In the genomic region with DNA sequence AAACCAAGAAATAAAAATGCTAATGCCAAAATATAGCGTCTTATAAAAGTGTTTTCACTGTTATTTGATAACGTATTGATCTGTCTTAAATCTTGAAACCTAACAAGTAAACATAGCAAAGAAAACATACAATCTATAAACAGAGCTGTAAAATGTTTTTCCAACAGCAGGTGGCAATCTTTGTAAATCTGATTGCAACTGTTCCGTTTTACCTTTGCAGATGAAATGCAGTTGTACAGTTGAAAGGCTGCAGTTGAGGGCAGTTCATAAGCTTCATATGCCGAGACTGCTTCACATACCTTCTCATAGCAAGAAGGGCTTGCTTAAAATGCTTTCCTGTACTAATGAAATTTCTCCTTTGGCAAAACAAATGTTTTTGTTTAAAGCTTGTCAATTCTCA, we compare ENCODE assay signal across 14 mouse cellular contexts.
A peak's percentile ranks its signal among the peaks of the same experiment; 100 is the strongest.
DNase-seq lines count a peak whose midpoint lies in the region; ATAC-seq lines count a peak whose summit lies in the region.
"Had no signal": no experiment of that assay in that cellular context is flagged by ENCODE, and none has a peak within 500 bp of the region (broad histone marks: within the 10 kb centered on the region; RNA-seq: fewer than 3 reads in every experiment).

No protein-coding gene starts in this region.

- H3K27me3 ChIP-seq in embryonic facial prominence, embryonic 11.5 days (ENCODE audit: control insufficient read depth, insufficient read depth, low read length), result no peaks in the 10 kb centered on the region
- no peaks in the 10 kb centered on the region for H3K27me3 ChIP-seq in embryonic facial prominence, embryonic 10.5 days (replicated peaks; ENCODE audit: low read depth, poor library complexity, severe bottlenecking)
- H3K27me3 ChIP-seq: embryonic facial prominence, embryonic 13.5 days; forebrain, embryonic 12.5 days had no signal

- H3K4me3 ChIP-seq in embryonic facial prominence, embryonic 11.5 days (ENCODE audit: low read depth, low read length), result no peak overlapping the region
- H3K4me3 ChIP-seq in embryonic facial prominence, embryonic 10.5 days, result no peak overlapping the region
- H3K4me3 ChIP-seq: embryonic facial prominence, embryonic 13.5 days; forebrain, embryonic 12.5 days had no signal

- WGBS in embryonic facial prominence, embryonic 11.5 days, result 66% methylated on average over 4 of the region's 4 CpGs
- WGBS in embryonic facial prominence, embryonic 10.5 days, result 73% methylated on average over 4 of the region's 4 CpGs

- no peaks in the 10 kb centered on the region for H3K9me3 ChIP-seq in embryonic facial prominence, embryonic 11.5 days (replicated peaks; ENCODE audit: control insufficient read depth, low read length)
- no peaks in the 10 kb centered on the region for H3K9me3 ChIP-seq in embryonic facial prominence, embryonic 10.5 days
- H3K9me3 ChIP-seq: embryonic facial prominence, embryonic 13.5 days; forebrain, embryonic 12.5 days had no signal

- no peaks in the 10 kb centered on the region for H3K4me1 ChIP-seq in embryonic facial prominence, embryonic 11.5 days (ENCODE audit: control insufficient read depth, insufficient read depth, low read length)
- no peaks in the 10 kb centered on the region for H3K4me1 ChIP-seq in embryonic facial prominence, embryonic 10.5 days
- H3K4me1 ChIP-seq: embryonic facial prominence, embryonic 13.5 days; forebrain, embryonic 12.5 days had no signal

- H3K9ac ChIP-seq in embryonic facial prominence, embryonic 11.5 days (replicated peaks; ENCODE audit: low read length), result no peak overlapping the region
- H3K9ac ChIP-seq: embryonic facial prominence, embryonic 13.5 days; forebrain, embryonic 12.5 days had no signal

- peak; percentile 14 for DNase-seq in embryonic facial prominence, embryonic 11.5 days (ENCODE audit: low spot score)
- no peak for DNase-seq in embryonic facial prominence, embryonic 10.5 days (ENCODE audit: low spot score)
- peak; percentile 5 for DNase-seq in kidney, adult 9 months
- no peak for DNase-seq in kidney, postnatal 25 days
- peak; percentile 26 for DNase-seq in retina, embryonic 14.5 days (ENCODE audit: low spot score)
- DNase-seq in retina, postnatal 1 day, result no peak
- no peak for DNase-seq in urinary bladder, postnatal 36 days (ENCODE audit: low spot score in 2 of 2)
- no peak for DNase-seq in B cell, adult 2 months
- DNase-seq: adrenal gland, adult 2 months; gastrocnemius, postnatal 25 days; kidney, adult 11 months had no signal

- no peak overlapping the region for H3K4me2 ChIP-seq in embryonic facial prominence, embryonic 11.5 days (ENCODE audit: low read depth, low read length)
- H3K4me2 ChIP-seq: embryonic facial prominence, embryonic 13.5 days; forebrain, embryonic 12.5 days; heart, embryonic 11.5 days had no signal

- no peak overlapping the region for H3K27ac ChIP-seq in embryonic facial prominence, embryonic 11.5 days (replicated peaks; ENCODE audit: low read depth, low read length)
- H3K27ac ChIP-seq in embryonic facial prominence, embryonic 10.5 days (replicated peaks), result no peak overlapping the region
- H3K27ac ChIP-seq: embryonic facial prominence, embryonic 13.5 days; forebrain, embryonic 12.5 days had no signal

- H3K36me3 ChIP-seq in embryonic facial prominence, embryonic 11.5 days (replicated peaks; ENCODE audit: control insufficient read depth, insufficient read depth, low read depth, low read length), result no peaks in the 10 kb centered on the region
- H3K36me3 ChIP-seq in embryonic facial prominence, embryonic 10.5 days (replicated peaks), result no peaks in the 10 kb centered on the region
- H3K36me3 ChIP-seq: embryonic facial prominence, embryonic 13.5 days; forebrain, embryonic 12.5 days had no signal

- no peak for ATAC-seq in embryonic facial prominence, embryonic 11.5 days (replicated peaks; ENCODE audit: insufficient number of reproducible peaks, low FRiP score, low TSS enrichment, low read depth)

Comparison
In these comparisons a context has a peak if more than half of its experiments do, and no peak if none do; other contexts are left out.
1. DNase-seq: peak in embryonic facial prominence, embryonic 11.5 days (single experiment), kidney, adult 9 months (single experiment) and retina, embryonic 14.5 days (single experiment); none in embryonic facial prominence, embryonic 10.5 days (single experiment), kidney, postnatal 25 days (0 of 2), retina, postnatal 1 day (single experiment), urinary bladder, postnatal 36 days (0 of 2) and B cell, adult 2 months (0 of 2).